Mouse (Mus musculus): ENCODE results near the gene Nop53.

DNA sequence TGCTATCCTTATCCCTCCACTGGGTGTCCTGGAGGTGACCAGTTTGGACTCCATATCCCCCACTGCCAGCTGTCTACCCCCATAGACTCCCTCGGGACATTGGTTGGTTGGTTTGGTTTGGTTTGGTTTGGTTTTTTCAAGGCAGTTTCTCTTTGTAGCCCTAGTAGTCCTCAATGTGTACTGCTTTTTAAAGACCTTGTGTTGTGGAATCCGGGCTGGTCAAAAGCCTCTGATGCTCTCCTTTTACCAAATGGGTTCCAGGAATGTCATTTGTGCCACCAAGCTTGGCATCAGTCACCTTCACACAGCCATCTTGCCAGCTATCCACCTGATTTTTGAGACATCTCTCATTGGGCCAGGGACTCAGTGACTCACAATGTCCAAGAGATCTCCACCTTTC, 31.1 kb downstream of the Nop53 start:
- no peak for TF ChIP-seq POLR2A (IDR thresholded peaks at IDR 0.05; ENCODE audit: borderline replicate concordance, extremely low read depth, insufficient read depth, insufficient read length, poor library complexity, severe bottlenecking)
- TF ChIP-seq CTCF (IDR thresholded peaks at IDR 0.05; ENCODE audit: borderline replicate concordance, extremely low read depth, insufficient read depth, insufficient read length): no peak

Data from brain, embryonic 14.5 days (tissue).